Mouse (Mus musculus) retina, embryonic 14.5 days (tissue): ENCODE measurements around the gene Ubtd1.

Source experiments
- DNase-seq: peaks from one replicate; pipeline ENCODE4 v3.0.0-alpha.2; 2015; ENCODE audit warnings: low spot score

Gene Ubtd1

GRCm38 (mm10) chr19:41994023-41994422, 12.5 kb downstream of the Ubtd1 start:
- DNase-seq: no peak

- DNase-seq: no peak
Observed at GRCm38 (mm10) chr19:41995483-41995882, 13.9 kb downstream of the Ubtd1 start.

GRCm38 (mm10) chr19:41997090-41997489, 15.5 kb downstream of the Ubtd1 start:
- no peak for DNase-seq

- no peak for DNase-seq
Observed at GRCm38 (mm10) chr19:41998770-41999548, 17.4 kb downstream of the Ubtd1 start.

- DNase-seq: no peak
Observed at GRCm38 (mm10) chr19:41999688-42000283, 18.2 kb downstream of the Ubtd1 start.

- no peak for DNase-seq
Observed at GRCm38 (mm10) chr19:42000446-42000958, 18.9 kb downstream of the Ubtd1 start.

GRCm38 (mm10) chr19:42001253-42001980, 19.9 kb downstream of the Ubtd1 start:
- DNase-seq: no peak

- no peak for DNase-seq
Observed at GRCm38 (mm10) chr19:42004258-42004657, 22.7 kb downstream of the Ubtd1 start.

- no peak for DNase-seq
Observed at GRCm38 (mm10) chr19:42005616-42006015, 24.1 kb downstream of the Ubtd1 start.

GRCm38 (mm10) chr19:42006568-42006967, 25.0 kb downstream of the Ubtd1 start:
- no peak for DNase-seq

GRCm38 (mm10) chr19:42008586-42008985, 27.0 kb downstream of the Ubtd1 start:
- no peak for DNase-seq

GRCm38 (mm10) chr19:42009067-42009466, 27.5 kb downstream of the Ubtd1 start:
- DNase-seq: no peak

- DNase-seq: no peak
Observed at GRCm38 (mm10) chr19:42010436-42010835, 28.9 kb downstream of the Ubtd1 start.

GRCm38 (mm10) chr19:42011123-42011522, 29.6 kb downstream of the Ubtd1 start:
- DNase-seq: no peak

- DNase-seq: no peak
Observed at GRCm38 (mm10) chr19:42014231-42014825, 32.8 kb downstream of the Ubtd1 start.

- DNase-seq: no peak
Observed at GRCm38 (mm10) chr19:42015001-42015400, 33.4 kb downstream of the Ubtd1 start.

- no peak for DNase-seq
Observed at GRCm38 (mm10) chr19:42016251-42016650, 34.7 kb downstream of the Ubtd1 start.

GRCm38 (mm10) chr19:42016840-42017239, 35.3 kb downstream of the Ubtd1 start:
- no peak for DNase-seq

- DNase-seq: peak; percentile 32
Observed at GRCm38 (mm10) chr19:42017399-42018247, 36.1 kb downstream of the Ubtd1 start.

GRCm38 (mm10) chr19:42019011-42019522, 37.5 kb downstream of the Ubtd1 start:
- DNase-seq: no peak
